Mouse (Mus musculus) gastrocnemius, postnatal 25 days (tissue): Measurements from ENCODE around the gene Chrd. TPM values are rescaled to one million over a fixed set of nuclear protein-coding genes. Genes with fewer than 3 reads are reported as not detected.
A peak's percentile ranks its signal among the peaks of the same experiment; 100 is the strongest.

Source experiments
- DNase-seq: peaks from one replicate; pipeline ENCODE4 v3.0.0; 2022
- total RNA-seq, 2 experiments: library from RNA; stranded (reverse); gene quantifications; 1 replicate in 1 of 2; 2 replicates in 1 of 2; pipeline ENCODE4 v1.2.3; 2021

The Chrd gene
- total RNA-seq, 2 experiments from 2014 or later = 3.2 to 3.6 TPM

- no peak for DNase-seq
Observed at GRCm38 (mm10) chr16:20710810-20711209, 22.1 kb upstream of the Chrd start.

GRCm38 (mm10) chr16:20712190-20712589 is 20.7 kb upstream of the Chrd start:
- no peak for DNase-seq

GRCm38 (mm10) chr16:20712889-20713288 is 20.0 kb upstream of the Chrd start:
- no peak for DNase-seq

DNA sequence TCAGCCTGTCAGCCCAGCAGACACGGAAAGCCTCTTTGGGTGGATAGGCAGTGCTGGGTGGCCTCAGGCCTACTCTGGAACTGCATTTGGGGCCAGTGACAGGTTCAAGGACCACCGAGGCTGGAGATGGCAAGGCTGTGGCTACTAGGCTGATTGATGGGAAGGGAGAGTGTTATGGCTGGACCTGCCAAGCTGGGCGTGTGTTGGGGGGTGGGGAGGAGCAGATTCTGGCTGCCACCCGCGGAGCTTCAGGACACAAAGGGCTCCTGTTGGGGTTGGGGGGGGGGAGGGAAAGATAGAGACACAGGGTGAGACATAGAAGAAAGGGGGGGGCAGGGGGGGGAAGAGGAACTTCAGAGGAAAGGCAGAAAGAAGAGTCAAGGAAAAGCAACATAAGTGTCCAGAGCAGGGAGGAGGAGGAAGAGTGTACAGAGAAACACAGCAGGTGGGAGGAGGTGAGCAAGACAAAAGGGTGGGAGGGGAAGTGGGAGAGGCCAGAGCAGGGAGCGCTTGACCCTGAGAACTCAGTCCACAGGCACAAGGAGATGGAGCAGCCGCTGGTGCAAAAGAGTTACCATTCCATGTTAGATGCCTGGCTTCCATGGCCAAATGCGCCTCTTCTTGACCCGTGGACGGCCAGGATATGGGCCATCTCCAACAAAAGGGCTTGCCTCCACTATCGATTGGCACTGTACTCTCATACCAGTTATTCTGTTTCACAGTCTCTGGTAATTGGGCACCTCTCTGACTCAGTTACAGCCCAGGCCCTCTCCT is 18.4 kb upstream of the Chrd start:
- DNase-seq = no peak

DNA sequence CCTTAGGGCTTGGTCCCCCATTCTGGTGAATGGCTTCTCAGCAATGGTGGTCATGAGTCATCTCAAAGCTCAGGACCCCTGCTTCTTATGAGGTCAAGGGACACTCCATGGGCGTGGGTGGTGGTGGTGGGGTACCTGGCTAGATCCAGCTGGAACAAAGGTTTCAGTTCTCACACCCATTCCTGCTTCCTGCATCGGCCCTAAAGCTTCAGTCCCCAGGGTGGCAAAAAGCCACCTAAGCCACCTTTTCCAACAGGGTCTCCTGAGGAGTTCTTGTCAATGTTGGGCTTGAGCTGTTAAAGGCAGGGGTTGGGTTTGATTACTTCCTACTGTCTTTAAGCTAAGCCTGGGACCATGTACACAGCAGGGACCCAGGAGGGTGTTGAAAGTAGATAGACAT is 17.8 kb upstream of the Chrd start:
- no peak for DNase-seq

DNA sequence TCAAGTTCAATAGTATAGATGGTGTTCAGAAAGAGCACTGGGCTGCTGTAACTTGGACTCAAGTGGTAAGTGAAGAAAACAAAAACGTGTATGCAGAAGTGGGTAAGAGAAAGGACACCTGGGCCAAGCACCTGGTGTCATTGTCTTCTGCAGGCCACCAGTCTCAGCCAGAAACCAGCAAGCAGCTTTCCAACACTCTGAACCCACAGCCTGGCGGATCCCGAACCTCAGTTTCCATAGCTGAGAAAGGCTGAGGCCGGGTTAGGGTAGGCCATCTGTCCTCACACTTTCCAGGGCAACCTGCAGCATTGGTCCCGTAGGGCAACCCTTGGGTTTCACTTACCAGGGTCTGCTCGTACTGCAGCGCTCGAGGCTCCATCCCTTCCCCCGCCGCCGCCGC is 17.4 kb upstream of the Chrd start:
- no peak for DNase-seq

GRCm38 (mm10) chr16:20715976-20716840 is 16.7 kb upstream of the Chrd start:
- DNase-seq = peak; percentile 80

DNA sequence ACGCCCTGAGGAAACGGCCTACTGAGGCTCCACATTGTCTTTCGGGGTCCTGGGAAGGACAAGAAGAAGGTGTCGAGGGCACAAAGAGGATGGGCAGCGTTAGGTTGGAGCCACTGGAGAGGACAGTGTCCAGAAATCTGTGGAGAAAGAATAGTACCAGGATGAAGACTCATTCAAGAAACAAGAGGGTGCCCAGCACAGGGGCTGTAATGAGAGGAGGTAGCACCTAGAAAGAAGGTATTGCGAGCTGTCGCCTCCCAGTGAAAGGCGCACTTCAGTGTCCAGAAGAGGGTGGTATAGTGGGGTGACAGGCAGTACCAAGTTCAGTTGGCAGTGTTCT is 16.1 kb upstream of the Chrd start:
- no peak for DNase-seq

DNA sequence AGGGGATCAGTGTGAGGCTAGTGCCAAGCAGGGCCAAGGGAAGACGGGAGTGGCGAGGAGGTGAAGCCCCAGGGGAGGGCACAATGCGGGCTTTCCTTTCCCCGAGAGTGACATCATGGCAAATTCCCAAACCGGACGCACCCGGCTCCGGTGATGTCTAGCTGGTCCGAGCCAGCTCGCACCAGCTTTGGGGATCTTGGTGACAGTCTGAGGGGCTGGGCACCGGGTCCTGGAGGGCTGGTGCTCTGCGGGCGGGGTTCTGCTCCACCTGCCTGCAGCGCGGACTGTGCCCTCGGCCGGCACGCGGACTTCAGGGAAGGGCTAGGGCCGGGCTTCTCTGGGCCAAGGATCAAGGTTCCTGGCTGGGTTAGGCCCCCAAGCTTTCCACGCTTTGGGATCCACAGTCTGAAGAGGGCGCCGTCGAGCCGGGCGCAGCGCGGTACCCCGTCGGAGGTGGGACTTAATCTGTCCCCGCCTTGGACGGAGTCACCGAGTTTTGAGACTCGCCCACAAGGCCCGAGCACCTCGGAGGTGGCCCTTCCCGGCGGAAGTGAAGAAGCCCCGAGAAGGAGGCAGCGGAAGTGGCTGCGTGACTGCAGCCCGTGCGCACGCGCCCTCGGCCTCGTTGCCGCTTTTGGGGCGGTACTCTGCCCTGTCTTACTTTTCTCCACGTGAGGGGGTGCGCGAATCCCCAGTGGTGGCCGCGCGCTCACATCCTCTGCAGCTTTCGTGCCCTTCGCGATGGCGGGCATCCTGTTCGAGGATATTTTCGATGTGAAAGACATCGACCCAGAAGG is 15.5 kb upstream of the Chrd start, which contains the start of the genes Polr2h and Clcn2:
Gene Polr2h (plus strand): TSS at position 485 of the 797 bp plus-strand sequence.
Gene Clcn2 (minus strand): TSS at position 566 of the 797 bp plus-strand sequence.
- peak; percentile 97 for DNase-seq

DNA sequence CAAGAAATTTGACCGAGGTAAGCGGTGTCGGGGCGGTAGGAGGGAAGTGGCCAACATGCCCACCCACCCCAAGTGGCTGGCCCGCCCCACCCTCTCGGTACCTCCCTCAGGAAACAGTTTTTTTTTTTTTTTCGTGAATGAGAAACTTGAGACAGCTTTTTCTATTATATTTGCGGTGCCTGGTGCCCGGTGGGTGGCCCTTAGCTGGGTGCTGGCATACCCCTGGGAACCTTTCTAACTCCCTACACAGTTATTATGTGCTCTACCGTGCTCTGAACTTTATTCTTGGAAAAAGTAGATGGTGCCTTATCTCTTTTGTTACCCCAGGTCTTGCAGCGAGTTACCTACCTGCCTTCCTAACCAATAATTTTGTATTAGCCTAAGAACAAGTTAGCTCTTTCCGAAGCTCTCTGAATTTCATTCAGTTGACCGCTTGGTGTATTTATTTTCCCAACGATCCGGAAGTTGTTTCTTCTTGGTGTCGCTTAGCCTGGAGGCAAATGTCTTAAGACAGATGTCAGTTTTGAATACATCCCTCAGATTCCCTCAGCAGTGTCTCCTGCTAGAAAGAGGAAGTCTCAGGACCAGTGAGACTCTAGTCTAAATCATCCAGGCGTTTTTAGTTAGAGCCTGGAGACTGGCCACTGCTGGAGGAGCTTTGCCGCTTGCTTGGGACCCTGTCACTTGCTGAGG is 14.8 kb upstream of the Chrd start:
- DNase-seq = no peak

DNA sequence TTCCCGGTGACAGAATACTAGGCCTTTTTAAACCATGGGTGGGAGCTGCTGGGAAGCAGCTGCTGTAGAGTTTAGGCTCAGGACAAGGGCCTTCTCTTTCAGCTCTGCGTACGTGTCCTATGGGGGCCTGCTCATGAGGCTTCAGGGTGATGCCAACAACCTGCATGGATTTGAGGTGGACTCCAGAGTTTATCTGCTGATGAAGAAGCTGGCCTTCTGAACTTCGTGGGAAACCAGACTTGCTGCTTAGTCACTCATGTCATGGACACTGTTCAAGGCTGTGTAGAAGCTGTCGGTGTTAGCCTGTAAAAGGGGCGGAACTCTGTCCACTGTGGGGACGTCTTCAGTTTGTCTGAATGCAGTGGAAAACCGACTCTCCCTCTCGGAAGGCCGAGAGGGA is 11.1 kb upstream of the Chrd start:
- no peak for DNase-seq

DNA sequence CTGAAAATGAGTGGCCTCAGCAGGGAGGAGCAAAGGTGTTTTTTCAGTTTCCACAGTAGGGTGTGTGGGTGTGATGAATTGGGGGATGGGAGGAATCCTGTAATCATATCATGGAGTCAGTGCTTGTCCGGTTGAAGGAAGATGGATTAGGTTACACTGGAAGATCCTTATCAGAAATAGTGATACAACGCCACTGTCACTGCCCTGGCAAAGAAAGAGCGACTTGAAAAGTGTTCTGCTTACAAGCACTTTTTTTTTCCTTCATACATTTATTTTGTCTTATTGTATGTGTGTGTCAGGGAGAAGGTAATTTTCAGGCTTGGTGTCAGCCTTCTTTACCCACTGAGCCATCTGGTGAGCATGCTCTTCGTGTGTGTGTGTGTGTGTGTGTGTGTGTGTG is 10.2 kb upstream of the Chrd start:
- no peak for DNase-seq

GRCm38 (mm10) chr16:20723247-20723646 is 9.7 kb upstream of the Chrd start:
- DNase-seq = no peak

- peak; percentile 64 for DNase-seq
Observed at GRCm38 (mm10) chr16:20724338-20724748, 8.6 kb upstream of the Chrd start.

- DNase-seq = no peak
Observed at GRCm38 (mm10) chr16:20725321-20725720, 7.6 kb upstream of the Chrd start.

- no peak for DNase-seq
Observed at GRCm38 (mm10) chr16:20725750-20726149, 7.2 kb upstream of the Chrd start.

DNA sequence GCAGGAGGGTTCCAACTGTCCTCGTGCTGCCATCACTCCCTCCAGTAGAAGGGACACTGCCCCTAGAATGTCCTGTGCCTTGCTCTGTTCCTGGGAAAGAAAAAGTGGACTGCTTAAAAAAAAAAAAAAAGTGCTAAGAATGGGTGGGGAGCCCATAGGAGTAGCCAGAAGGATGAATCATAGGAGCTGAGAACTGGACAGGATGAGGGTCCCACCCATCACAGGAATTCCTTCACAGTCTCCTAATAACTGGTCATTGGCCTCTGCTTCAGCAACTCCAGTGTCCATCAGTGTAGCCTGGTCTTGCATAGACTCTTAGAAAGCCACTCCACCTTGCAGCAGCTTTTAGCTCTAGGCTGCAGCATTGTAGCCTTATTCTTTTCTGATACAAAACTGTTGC is 6.5 kb upstream of the Chrd start:
- no peak for DNase-seq

DNA sequence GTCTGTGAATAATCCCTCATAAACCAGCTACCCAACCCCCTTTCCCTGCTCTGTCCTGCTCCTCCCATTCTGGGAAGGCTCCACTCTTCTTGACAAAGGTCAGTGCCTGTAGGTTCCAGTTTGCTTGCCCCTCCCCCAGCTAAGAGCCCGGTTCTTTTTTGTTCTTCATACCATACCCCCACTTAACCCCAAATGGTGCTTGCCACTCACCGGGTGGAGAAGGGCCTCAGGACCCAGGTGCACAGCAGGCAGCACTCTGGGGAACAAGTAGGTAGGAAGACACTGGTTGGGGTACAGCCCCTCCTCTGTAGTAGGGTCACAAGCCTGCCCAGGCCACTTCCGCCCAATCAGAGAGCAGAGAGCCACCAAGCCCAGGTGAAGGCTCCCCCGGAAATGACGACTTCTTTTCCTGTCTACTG is 2.6 kb upstream of the Chrd start:
- no peak for DNase-seq

DNA sequence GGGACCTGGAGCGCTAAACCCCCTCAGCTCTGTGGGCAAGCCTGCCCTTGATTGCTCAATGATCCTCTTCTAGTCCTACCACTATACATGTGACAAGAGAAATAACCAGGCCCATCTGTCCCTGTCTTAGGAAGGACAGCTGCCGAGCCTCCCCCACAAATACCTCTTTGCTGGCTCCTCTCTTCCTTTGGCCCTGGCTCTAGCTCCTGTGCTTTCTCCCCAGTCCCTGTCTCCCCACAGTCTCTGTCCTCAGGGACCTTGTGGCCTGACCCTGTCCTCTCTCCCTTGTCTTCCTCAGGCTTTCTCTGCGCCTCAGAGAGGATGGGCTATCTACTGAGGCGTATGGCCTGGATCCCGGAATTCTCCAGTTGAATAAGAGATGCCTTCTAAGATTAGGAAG is 1.2 kb upstream of the Chrd start:
- no peak for DNase-seq

GRCm38 (mm10) chr16:20732251-20732924 is 539 bp upstream of the Chrd start:
- DNase-seq = no peak
